ENCODE assay signal across 12 mouse cellular contexts in the genomic region with DNA sequence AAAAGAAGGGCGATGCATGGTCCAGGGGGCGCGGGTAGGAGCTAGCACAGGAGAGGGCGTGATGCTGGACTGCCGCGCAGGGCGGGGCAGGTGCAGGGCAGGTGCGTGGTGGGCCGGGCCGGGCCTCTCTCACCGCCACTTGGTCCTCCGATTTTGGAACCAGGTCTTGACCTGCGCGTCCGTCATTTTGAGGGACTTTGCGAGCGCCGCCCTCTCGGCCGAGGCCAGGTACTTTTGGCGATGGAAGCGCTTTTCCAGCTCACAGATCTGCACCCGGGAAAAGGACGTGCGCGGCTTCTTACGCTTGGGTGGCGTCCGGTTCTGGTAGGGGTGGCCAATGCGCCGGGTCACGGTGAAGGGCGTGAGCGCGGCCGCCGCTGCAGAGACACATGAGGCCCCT. TPM values are rescaled to one million over a fixed set of nuclear protein-coding genes. Genes with fewer than 3 reads are reported as not detected.
DNase-seq lines count a peak whose midpoint lies in the region; ATAC-seq lines count a peak whose summit lies in the region.
"Had no signal": no experiment of that assay in that cellular context is flagged by ENCODE, and none has a peak within 500 bp of the region (broad histone marks: within the 10 kb centered on the region; RNA-seq: fewer than 3 reads in every experiment).

No protein-coding gene starts in this region.

- H3K36me3 ChIP-seq in heart, embryonic 13.5 days, result no peaks in the 10 kb centered on the region

- H3K9ac ChIP-seq in heart, embryonic 13.5 days, result no peak overlapping the region

- no peak for ATAC-seq in heart, embryonic 13.5 days (ENCODE audit: extremely low read depth, insufficient number of reproducible peaks, low FRiP score, low TSS enrichment)

- DNase-seq in heart, postnatal 14 days, result no peak
- DNase-seq in ES-CJ7 (ENCODE audit: low read depth, low spot score), result peak; percentile 65
- peak; percentile 79 to 82 for DNase-seq in cerebellum, postnatal 25 days
- peak; percentile 6 for DNase-seq in induced T-regulatory cell, adult 2 months (ENCODE audit: low read depth)
- no peak for DNase-seq in spleen, postnatal 14 days (ENCODE audit: low spot score in 2 of 2)
- DNase-seq in right cerebral cortex, postnatal 10 days (ENCODE audit: low spot score in 2 of 2), result no peak
- no peak for DNase-seq in right cerebral cortex, postnatal 14 days
- DNase-seq: kidney, postnatal 25 days had no signal

- H3K27me3 ChIP-seq in heart, embryonic 13.5 days (replicated peaks), result peaks cover 100% of the 10 kb centered on the region
- H3K27me3 ChIP-seq: CH12.LX had no signal

- no peak overlapping the region for H3K4me2 ChIP-seq in heart, embryonic 13.5 days

- intact Hi-C loops in heart, postnatal 14 days (cut with DNase I), result no loop called here

- peaks cover 37% of the 10 kb centered on the region for H3K4me1 ChIP-seq in heart, embryonic 13.5 days

- H3K9me3 ChIP-seq in heart, embryonic 13.5 days, result peaks cover 6% of the 10 kb centered on the region

- H3K27ac ChIP-seq in heart, embryonic 13.5 days (replicated peaks), result no peak overlapping the region

- H3K4me3 ChIP-seq in heart, embryonic 13.5 days, result peak overlapping the region; percentile 42

- 3% methylated on average over 37 of the region's 37 CpGs for WGBS in heart, embryonic 13.5 days

RNA-seq across cellular contexts. Expression of gene Tlx3, which starts 1.1 kb away (rescaled TPM):
- polyA plus RNA-seq in heart, embryonic 13.5 days (2015; fragmentation: Nextera tagmentation; extraction: Ambion mirVana), result not detected in 2 replicates
- total RNA-seq in heart, postnatal 14 days (2021), result not detected
- total RNA-seq: CH12.LX; common myeloid progenitor, adult 5-6 weeks had no signal
- polyA plus RNA-seq: testis, adult 2 months had no signal

RNA-seq across cellular contexts. Expression of gene Npm1, which starts 39.3 kb away (rescaled TPM):
- polyA plus RNA-seq in heart, embryonic 13.5 days (2015; fragmentation: Nextera tagmentation; extraction: Ambion mirVana), result 532 and 581 TPM in 2 replicates
- total RNA-seq in heart, postnatal 14 days (2021), result 100 to 1,000 TPM; 136 to 152 TPM

RNA-seq across cellular contexts. Expression of gene Fgf18, which starts 55.1 kb away (rescaled TPM):
- 3.3 and 4.3 TPM in 2 replicates for polyA plus RNA-seq in heart, embryonic 13.5 days (2015; fragmentation: Nextera tagmentation; extraction: Ambion mirVana)
- total RNA-seq in heart, postnatal 14 days (2021), result 1 to 10 TPM; 4.1 to 4.9 TPM
- total RNA-seq: CH12.LX; common myeloid progenitor, adult 5-6 weeks had no signal

Comparison
In these comparisons a context has a peak if more than half of its experiments do, and no peak if none do; other contexts are left out.
1. DNase-seq: peak in ES-CJ7 (single experiment), cerebellum, postnatal 25 days (2 of 2) and induced T-regulatory cell, adult 2 months (single experiment); none in heart, postnatal 14 days (0 of 2), spleen, postnatal 14 days (0 of 2), right cerebral cortex, postnatal 10 days (0 of 2) and right cerebral cortex, postnatal 14 days (single experiment).